Mouse (Mus musculus): Measurements from ENCODE around the gene Sh3d19.

GRCm38 (mm10) chr3:85973376-85974140 lies 2.6 kb downstream of the Sh3d19 start:
- TF ChIP-seq CTCF (IDR thresholded peaks at IDR 0.05; ENCODE audit: low read depth) (no peak), EP300 (optimal IDR thresholded peaks at IDR 0.05) (no peak)
